Mouse (Mus musculus) hematopoietic stem cell, adult 5-6 weeks (primary cell): ENCODE measurements around the gene Gpc4. TPM values are rescaled to one million over a fixed set of nuclear protein-coding genes. Genes with fewer than 3 reads are reported as not detected.

ENCODE experiments used
- ATAC-seq, 2 experiments: fragments of 125-278 bp in 1 of 2; replicated peaks in 1 of 2; 2 replicates each; pipeline ENCODE4 v1.8.0; 2016 to 2017; ENCODE audit warnings: inconsistent platforms in 2 of 2, mild to moderate bottlenecking in 2 of 2, moderate number of reproducible peaks in 2 of 2, low read depth in 1 of 2, moderate TSS enrichment in 1 of 2; ENCODE audit not compliant: low FRiP score in 2 of 2, poor library complexity in 2 of 2, severe bottlenecking in 2 of 2, insufficient read depth in 1 of 2, low TSS enrichment in 1 of 2
- total RNA-seq: library from RNA; stranded (forward); fragments of 172-1452, 232-1000 nt; gene quantifications from 2 replicates; pipeline ENCODE4 v1.2.3, GENCODE M21; 2017

Gene Gpc4
- total RNA-seq = 0.05 TPM in 1 of 2 replicates, not detected in the other

DNA sequence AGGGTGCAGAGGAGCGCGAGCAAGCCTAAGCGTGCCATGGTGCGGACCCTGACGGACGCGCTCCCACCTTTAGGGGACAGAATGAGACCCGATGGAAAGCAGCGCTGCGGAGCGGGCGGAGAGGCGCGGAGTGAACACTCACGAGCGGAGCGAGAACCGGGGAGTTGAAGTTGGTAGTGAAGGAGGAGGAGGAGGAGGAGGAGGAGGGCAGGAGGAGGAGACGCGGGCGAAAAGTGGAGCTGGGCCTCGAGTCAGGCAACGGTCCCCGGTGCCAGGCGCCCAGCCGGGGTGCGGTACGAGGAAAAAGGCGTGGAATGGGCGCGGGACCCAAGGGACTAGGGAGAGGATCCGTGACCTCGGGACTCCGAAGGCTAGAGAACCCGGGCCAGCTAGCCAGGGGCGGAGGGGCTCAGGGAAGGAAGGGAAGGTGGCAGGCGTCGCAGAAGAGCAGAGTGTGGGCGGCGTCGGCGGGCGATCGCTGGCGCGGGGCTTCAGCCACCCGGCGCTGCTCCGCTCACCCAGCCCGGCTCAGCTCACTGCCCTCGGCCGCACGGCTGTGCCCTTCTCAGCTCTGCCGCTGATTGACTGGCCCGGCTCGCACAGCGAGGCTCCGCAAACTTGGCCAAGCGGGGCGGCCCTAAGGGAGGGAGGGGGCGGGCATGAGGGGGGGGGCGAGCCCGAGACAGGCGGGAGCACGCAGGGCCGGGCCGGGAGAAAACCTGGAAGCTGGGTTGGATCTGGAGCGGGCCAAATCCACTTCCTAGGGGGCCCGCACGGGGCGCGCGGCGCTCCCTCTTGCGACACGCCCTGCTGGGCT, at the start of gene Gpc4:
TSS of gene Gpc4 (minus strand) at position 515 of the 817 bp plus-strand sequence.
- peak; percentile 27 to 45; a peak in 2 of 4 replicates for ATAC-seq

GRCm38 (mm10) chrX:52212846-52213245, 47.8 kb upstream of the Gpc4 start:
- ATAC-seq = no peak

GRCm38 (mm10) chrX:52199836-52200235, 34.8 kb upstream of the Gpc4 start:
- no peak for ATAC-seq

- ATAC-seq = no peak
These were observed 28.4 kb upstream of the Gpc4 start for GRCm38 (mm10) chrX:52193311-52193968.

GRCm38 (mm10) chrX:52189094-52189493, 24.0 kb upstream of the Gpc4 start:
- no peak for ATAC-seq

DNA sequence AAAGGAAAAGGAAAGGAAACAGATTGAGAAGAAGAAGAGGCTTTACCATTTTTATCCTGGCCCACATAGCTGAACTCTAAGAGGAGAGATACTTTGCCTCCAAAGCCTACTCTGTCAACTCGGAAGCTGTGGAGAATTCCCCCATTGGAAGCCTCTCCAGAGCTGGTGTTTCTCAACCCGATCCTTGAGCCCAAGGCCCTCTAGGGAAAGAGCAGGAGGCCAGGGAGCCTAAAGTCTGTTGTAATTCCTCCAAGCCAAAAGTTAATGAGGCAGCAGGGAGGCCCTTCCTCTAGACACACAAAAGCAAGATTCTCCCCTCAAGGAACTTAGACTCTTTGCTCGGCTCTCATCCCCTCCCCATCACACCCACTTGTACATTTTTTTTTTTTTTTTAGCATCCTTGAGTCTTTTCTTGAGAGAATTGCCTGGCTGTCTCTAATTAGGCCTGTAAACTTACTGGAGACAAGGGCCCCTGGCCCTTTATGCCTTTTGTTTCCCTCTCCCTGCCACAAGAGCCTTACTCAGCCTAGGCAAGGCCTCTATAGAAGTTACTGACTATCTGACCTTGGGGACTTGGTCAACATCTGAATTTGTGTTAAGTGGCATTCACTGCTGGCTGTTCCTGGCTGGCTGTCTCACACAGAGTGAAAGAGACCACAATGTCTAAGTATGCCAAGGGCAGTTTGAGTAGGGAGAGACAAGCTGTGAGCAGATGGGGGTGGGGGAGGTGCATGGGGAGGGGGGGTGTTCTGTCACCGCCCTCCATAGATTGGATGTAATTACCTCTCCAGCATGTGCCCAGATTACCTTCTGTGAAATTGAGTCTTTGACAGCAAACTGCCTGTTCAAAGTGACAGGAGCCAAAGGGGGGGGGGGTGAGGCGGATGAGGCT, 18.7 kb upstream of the Gpc4 start:
- ATAC-seq = no peak

GRCm38 (mm10) chrX:52181401-52181800, 16.3 kb upstream of the Gpc4 start:
- no peak for ATAC-seq

DNA sequence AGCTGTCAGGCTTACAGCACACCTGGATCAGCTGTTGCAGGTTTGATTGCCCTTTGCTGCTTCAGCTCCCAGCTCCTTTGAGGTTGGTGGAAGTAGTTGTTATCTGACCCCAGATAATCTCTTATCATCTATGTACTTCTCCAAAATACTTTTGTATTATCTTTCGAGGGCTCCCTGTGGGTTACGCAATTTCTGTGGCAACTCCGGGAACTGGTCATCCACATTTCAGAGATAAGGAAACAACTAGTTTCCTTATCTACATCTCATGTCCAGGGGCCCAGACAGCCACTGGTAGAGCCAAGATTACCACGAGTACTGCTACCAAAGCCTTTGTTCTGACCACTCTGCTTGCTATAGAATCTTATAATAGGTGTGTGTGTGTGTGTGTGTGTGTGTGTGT, 12.0 kb upstream of the Gpc4 start:
- no peak for ATAC-seq

DNA sequence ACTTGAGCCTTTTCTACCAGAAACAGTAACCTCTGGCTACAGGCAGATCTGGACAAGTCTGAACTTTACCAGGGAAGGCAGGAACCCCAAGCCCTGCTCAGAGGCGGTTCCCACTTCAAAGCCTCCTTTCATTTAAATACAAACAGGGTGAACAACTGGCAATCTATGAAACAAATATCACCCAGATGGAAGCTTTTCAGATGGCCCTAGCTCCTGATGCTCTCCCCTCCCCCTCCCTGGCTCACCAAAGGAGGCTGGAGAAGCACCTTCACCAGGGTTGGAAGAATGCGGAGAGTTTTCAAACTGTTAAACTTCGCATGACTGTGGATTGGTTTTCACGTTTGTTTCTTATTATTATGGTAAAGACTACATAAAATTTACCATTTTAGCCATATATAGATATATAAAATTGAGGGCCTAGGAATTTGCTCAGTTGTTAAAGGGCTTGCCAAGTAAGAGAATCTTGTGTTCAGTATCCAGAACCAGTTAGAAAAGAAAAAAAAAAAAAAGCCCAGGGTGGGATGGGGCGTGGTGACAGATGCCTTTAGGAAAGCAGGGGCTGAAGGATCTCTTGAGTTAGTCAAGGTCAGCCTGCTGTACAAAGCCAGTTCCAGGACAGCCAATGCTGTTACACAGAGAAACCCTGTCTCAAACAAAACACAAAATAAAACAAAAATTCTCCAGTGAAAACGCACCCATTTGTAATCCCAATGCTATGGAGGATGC, 2.6 kb upstream of the Gpc4 start:
- ATAC-seq = no peak

DNA sequence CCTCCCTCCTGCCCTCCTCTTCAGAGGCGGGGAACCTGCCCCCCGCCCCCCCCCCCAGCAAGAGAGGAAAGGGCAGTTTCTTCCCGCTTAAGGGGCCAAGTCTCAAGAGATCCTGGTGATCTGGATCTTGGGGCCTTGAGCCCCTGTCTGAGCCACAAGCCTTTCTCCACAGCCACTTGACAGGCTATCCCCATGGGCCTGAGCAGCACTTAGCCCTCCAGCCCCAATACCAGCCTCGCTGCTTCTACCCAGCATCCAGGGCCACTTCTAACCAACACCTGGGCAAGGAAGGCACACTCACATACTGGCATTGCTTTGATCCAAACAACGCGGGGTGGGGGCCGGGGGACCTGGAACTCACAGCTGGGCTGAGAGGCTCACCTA, 495 bp upstream of the Gpc4 start:
- no peak for ATAC-seq

DNA sequence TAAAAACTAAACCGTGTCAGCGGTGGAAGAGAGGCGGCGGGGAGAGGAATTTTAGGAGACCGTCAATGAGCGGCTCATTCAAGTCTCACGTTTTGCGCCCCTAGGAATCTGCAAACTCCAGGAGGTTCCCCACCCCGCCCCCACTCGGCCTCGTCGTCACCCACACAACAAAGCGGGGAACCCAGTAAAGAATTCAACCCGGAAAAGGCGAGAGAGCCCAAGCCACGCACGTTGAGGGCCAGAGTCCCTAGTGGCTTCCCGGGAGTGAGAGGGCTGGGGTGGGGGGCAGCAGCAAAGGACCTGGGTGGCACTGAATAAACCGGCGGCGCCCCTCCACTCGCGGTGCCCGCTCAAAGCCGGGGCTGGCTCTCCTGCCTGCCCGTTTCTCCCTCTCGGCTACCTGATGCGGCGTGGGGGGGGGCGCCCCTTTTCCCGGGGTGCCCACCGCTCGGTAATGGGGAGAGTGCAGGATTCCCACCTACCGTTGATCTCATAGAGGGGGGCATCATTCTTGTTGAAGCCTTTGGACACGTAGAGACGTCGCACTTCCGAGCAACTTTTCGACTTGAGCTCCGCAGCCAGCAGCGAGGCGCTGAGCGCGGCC, 816 bp downstream of the Gpc4 start:
- no peak for ATAC-seq

- ATAC-seq = 0 out of 4 replicates have a peak, but pooled peaks of 1 of the 2 experiments have one; percentile 17
These were observed 1.5 kb downstream of the Gpc4 start for GRCm38 (mm10) chrX:52163418-52164133.

- no peak for ATAC-seq
These were observed 2.3 kb downstream of the Gpc4 start for GRCm38 (mm10) chrX:52162756-52163155.

DNA sequence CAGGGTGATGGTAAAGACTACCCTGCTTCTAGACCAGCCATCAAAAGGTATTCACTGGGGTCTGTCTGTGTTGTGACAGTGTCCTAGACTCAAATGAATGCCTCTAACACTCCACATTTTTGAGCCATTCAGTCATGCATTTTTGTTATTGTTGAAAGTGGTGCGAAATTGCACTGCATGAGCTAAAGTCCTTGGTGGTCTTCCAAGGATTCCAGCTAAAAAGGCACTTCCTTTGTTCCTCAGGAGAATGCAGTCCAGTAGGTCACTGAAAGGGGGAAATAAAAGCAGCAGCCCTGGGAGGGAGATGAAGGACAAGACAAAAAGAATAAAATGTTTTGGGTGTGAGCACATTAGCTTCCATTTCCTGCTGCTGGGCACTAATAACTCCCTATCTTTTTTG, 2.8 kb downstream of the Gpc4 start:
- ATAC-seq = no peak

DNA sequence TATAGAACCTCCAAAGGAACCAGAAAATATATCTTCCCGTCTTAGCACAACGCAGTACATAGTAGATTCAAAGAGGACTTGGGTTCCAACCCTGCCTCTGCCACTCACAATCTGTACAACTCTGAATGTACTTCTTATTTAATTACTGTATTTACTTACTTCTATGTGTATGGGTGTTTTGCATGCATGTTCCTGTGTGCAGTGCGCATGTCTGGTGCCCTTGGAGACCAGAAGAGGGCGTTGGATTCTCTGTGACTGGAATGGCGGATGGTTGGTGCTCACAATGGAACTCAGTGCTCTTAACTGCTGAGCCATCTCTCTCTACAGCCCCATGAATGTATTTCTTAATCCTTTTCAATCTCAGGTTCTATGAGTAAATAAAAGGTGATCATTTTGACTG, 5.4 kb downstream of the Gpc4 start:
- no peak for ATAC-seq

DNA sequence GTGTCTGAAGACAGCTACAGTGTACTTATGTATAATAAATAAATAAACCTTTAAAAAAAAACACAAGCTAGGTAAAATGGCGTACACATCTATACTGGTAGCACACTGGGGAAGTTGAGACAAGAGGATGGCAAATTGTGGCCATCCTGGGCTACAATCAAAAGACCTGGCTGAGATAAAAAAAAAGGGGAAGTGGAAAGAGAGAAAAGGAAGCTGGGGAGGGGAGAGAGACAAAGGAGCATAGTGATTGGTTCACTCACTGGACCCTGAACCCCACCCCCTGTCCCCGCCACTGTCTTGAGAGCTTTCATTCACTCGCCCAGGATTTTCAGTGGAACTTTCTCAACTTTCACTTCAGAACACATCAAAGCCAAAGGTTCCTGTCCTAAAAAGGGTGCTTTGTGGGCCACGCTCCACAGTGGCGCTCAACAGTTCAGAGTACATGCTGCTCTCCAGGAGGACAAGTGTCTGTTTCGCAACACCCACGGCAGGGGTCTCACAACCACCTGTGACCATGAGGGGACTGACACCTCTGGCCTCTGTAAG, 9.6 kb downstream of the Gpc4 start:
- no peak for ATAC-seq
